Mouse (Mus musculus) bone marrow macrophage, adult 2 months (primary cell): Measurements from ENCODE around the gene Frem2.

ENCODE experiments used
- CTCF ChIP-seq: IDR thresholded peaks from 2 replicates; pipeline ENCODE4 v1.5.1; 2012; ENCODE audit warnings: low read depth, mild to moderate bottlenecking, low read length, moderate library complexity
- POLR2A ChIP-seq: IDR thresholded peaks from 2 replicates; pipeline ENCODE4 v1.6.1; 2012; ENCODE audit warnings: mild to moderate bottlenecking, low read depth, low read length, borderline replicate concordance

GRCm38 (mm10) chr3:53611106-53611505 lies 46.0 kb downstream of the Frem2 start:
- no peak for TF ChIP-seq CTCF
- TF ChIP-seq POLR2A: no peak
